Mouse (Mus musculus): ENCODE results near the gene Kctd5. TPM values are rescaled to one million over a fixed set of nuclear protein-coding genes. Genes with fewer than 3 reads are reported as not detected.

Kctd5 gene
- polyA plus RNA-seq, 2 experiments, result 57.8 to 60.2 TPM

DNA sequence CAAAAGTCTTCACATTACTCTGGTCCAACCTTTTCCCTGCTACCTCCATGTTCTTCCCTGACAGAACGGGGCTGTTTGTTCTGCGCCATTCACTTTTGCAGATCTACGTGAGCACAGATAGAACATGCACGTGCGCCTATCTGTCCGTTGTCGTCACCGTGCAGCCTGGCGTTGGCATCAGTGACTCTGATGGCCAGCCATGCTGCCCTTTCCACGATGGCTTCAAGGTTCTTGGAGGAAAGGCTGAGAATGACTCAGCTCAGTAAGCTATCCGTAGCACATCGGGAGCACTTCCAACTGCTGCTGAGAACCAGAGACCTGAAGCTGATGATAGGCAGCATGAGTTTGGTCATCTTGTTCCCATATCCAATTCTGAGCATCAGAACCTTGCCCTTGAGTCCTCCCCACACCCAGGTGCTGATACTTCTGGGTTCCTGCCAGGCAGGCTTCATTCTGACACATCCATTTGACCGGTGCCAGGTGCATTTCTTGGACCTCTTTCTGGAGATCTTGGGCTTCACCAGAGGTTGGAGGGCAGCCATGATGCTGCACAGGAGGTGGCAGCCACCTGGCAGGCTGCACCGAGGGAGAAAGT lies 69.1 kb downstream of the Kctd5 start:
- no peaks in the 10 kb centered on the region for H3K4me1 ChIP-seq (ENCODE audit: control insufficient read depth, insufficient read depth, low read length)
- H3K36me3 ChIP-seq (ENCODE audit: control insufficient read depth, insufficient read depth, low read length), result no peaks in the 10 kb centered on the region
- 92% methylated on average over 14 of the region's 14 CpGs for WGBS
- no peak overlapping the region for H3K27ac ChIP-seq (replicated peaks; ENCODE audit: low read depth, low read length)
- ATAC-seq (ENCODE audit: low FRiP score, low read depth) (no peak), DNase-seq (ENCODE audit: low spot score) (no peak)
- no peak for TF ChIP-seq POLR2A (IDR thresholded peaks at IDR 0.05; ENCODE audit: borderline replicate concordance, extremely low read depth, insufficient read depth, insufficient read length)
- no peak overlapping the region for H3K4me3 ChIP-seq (replicated peaks; ENCODE audit: low read length)
- no peak overlapping the region for H3K4me2 ChIP-seq (replicated peaks; ENCODE audit: low read depth, low read length, severe bottlenecking)
- H3K9ac ChIP-seq (ENCODE audit: low read depth, low read length, severe bottlenecking), result no peak overlapping the region
- no peaks in the 10 kb centered on the region for H3K9me3 ChIP-seq (ENCODE audit: control insufficient read depth, low read length)
- H3K27me3 ChIP-seq (ENCODE audit: control insufficient read depth, insufficient read depth, low read length), result no peaks in the 10 kb centered on the region

DNA sequence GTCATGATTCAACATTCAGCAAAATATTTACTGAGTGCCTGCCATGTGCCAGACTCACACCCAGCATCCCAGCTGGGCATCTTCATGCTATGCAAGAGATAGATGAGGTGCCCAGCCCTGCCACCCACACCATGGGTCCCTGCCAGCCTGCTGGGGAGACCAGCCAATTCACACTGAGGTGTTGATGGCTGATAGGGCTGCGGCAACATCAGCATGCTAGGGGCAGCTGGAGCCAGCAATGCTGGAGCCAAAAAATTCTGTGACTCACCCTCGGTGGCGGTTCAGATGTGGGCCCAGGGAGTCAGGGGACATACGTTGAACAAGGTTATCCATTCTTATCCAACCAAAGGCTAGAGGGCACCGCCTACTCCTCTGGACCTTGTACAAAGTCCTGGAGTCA lies 72.9 kb downstream of the Kctd5 start:
- Histone ChIP-seq H3K4me1 (ENCODE audit: control insufficient read depth, insufficient read depth, low read length) (no peaks in the 10 kb centered on the region), H3K36me3 (ENCODE audit: control insufficient read depth, insufficient read depth, low read length) (no peaks in the 10 kb centered on the region), H3K9me3 (ENCODE audit: control insufficient read depth, low read length) (no peaks in the 10 kb centered on the region), H3K9ac (ENCODE audit: low read depth, low read length, severe bottlenecking) (no peak overlapping the region), H3K27me3 (ENCODE audit: control insufficient read depth, insufficient read depth, low read length) (no peaks in the 10 kb centered on the region), H3K4me3 (replicated peaks; ENCODE audit: low read length) (no peak overlapping the region), H3K4me2 (replicated peaks; ENCODE audit: low read depth, low read length, severe bottlenecking) (no peak overlapping the region), H3K27ac (replicated peaks; ENCODE audit: low read depth, low read length) (no peak overlapping the region)
- no peak for ATAC-seq (ENCODE audit: low FRiP score, low read depth)
- WGBS, result 39% methylated on average over 5 of the region's 5 CpGs
- no peak for TF ChIP-seq POLR2A (IDR thresholded peaks at IDR 0.05; ENCODE audit: borderline replicate concordance, extremely low read depth, insufficient read depth, insufficient read length)
- no peak for DNase-seq (ENCODE audit: low spot score)

DNA sequence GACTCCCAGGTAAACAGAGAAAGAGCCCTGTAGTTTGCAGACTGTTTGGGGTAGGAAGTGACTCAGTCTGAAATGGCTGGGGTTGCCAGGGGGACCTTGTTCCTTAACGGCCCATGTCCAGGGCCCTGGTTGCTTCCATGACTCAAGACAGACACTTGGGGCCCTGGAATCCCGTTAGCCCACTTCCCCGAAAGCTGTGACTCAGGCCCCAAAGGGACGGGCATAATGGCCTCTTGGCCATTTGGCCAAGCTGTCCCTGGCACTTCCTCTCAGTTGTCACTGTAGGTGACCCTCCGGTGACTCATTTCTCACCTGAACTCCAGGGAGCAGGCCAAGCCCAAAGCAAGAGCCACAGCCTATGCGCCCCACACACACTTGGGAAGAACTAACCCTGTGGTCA lies 74.9 kb downstream of the Kctd5 start:
- Histone ChIP-seq H3K36me3 (ENCODE audit: control insufficient read depth, insufficient read depth, low read length) (no peaks in the 10 kb centered on the region), H3K27me3 (ENCODE audit: control insufficient read depth, insufficient read depth, low read length) (no peaks in the 10 kb centered on the region), H3K4me3 (replicated peaks; ENCODE audit: low read length) (no peak overlapping the region), H3K9ac (ENCODE audit: low read depth, low read length, severe bottlenecking) (no peak overlapping the region), H3K4me1 (ENCODE audit: control insufficient read depth, insufficient read depth, low read length) (no peaks in the 10 kb centered on the region), H3K4me2 (replicated peaks; ENCODE audit: low read depth, low read length, severe bottlenecking) (no peak overlapping the region), H3K9me3 (ENCODE audit: control insufficient read depth, low read length) (no peaks in the 10 kb centered on the region), H3K27ac (replicated peaks; ENCODE audit: low read depth, low read length) (no peak overlapping the region)
- TF ChIP-seq POLR2A (IDR thresholded peaks at IDR 0.05; ENCODE audit: borderline replicate concordance, extremely low read depth, insufficient read depth, insufficient read length), result no peak
- no peak for ATAC-seq (ENCODE audit: low FRiP score, low read depth)
- DNase-seq (ENCODE audit: low spot score), result no peak
- WGBS, result 55% methylated on average over 6 of the region's 6 CpGs

DNA sequence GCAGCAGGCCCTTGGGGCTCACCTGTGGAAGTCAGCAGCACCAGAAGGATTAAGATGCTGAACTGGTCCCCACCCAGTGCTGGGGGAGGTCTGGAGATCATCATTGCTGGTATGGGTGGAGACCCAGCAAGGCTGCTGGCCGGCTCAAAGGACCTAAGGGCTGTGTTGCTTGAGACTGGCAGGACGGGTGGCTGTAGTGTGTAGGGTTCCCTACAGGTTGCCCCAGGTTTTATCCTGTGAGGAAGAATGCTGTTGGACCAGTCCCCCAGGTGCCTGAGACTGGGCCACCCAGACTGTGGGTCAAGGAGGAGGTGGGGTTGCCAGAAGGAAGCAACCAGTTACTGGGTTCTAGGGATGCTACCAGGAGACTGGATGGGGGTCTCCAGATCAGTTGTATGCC lies 75.4 kb downstream of the Kctd5 start, which contains the start of gene Prss22:
Prss22 (minus strand) TSS at position 200 of the 400 bp plus-strand sequence.
- ATAC-seq (ENCODE audit: low FRiP score, low read depth) (no peak), DNase-seq (ENCODE audit: low spot score) (no peak)
- Histone ChIP-seq H3K9ac (ENCODE audit: low read depth, low read length, severe bottlenecking) (no peak within 1 kb of the TSS), H3K9me3 (ENCODE audit: control insufficient read depth, low read length) (no peaks in the 10 kb centered on the region), H3K4me3 (replicated peaks; ENCODE audit: low read length) (no peak within 1 kb of the TSS), H3K4me2 (replicated peaks; ENCODE audit: low read depth, low read length, severe bottlenecking) (no peak within 1 kb of the TSS), H3K27ac (replicated peaks; ENCODE audit: low read depth, low read length) (no peak within 1 kb of the TSS), H3K36me3 (ENCODE audit: control insufficient read depth, insufficient read depth, low read length) (no peaks in the 10 kb centered on the region), H3K4me1 (ENCODE audit: control insufficient read depth, insufficient read depth, low read length) (peaks cover 4% of the 10 kb centered on the region; the same call in 1 of the 2 replicates), H3K27me3 (ENCODE audit: control insufficient read depth, insufficient read depth, low read length) (no peaks in the 10 kb centered on the region)
- no peak for TF ChIP-seq POLR2A (IDR thresholded peaks at IDR 0.05; ENCODE audit: borderline replicate concordance, extremely low read depth, insufficient read depth, insufficient read length)
- WGBS, result 50% methylated on average over 2 of the region's 2 CpGs

Small RNAs within 50 kb of the gene (microRNA-seq; reads per million reads assigned to microRNA genes)
- not detected for gene Gm27700

Other genes with a start within 250 kb of the Kctd5 start
- gene Elob, start 244.3 kb downstream of the Kctd5 start, polyA plus RNA-seq (2012; rRNA removed), result 739 and 935 TPM in 2 replicates
- gene Elob, start 244.3 kb downstream of the Kctd5 start, polyA plus RNA-seq (2014; fragmentation: Nextera tagmentation; extraction: Ambion mirVana), result 1,204 and 1,221 TPM in 2 replicates
- gene Prss33, start 237.4 kb downstream of the Kctd5 start, polyA plus RNA-seq (2012; rRNA removed), result 0.12 and 0.14 TPM in 2 replicates
- gene Prss33, start 237.4 kb downstream of the Kctd5 start, polyA plus RNA-seq (2014; fragmentation: Nextera tagmentation; extraction: Ambion mirVana), result not detected in 2 replicates
- gene Prss32, start 229.6 kb downstream of the Kctd5 start, polyA plus RNA-seq (2012; rRNA removed), result 0.06 TPM in 1 of 2 replicates, not detected in the other
- gene Prss32, start 229.6 kb downstream of the Kctd5 start, polyA plus RNA-seq (2014; fragmentation: Nextera tagmentation; extraction: Ambion mirVana), result not detected in 2 replicates
- gene Prss41, start 229.3 kb downstream of the Kctd5 start, polyA plus RNA-seq (2012; rRNA removed), result 1.6 and 2.1 TPM in 2 replicates
- 0.28 and 0.78 TPM in 2 replicates for gene Prss41, start 229.3 kb downstream of the Kctd5 start, polyA plus RNA-seq (2014; fragmentation: Nextera tagmentation; extraction: Ambion mirVana)
- not detected in 2 replicates for gene Prss21, start 205.4 kb downstream of the Kctd5 start, polyA plus RNA-seq (2012; rRNA removed)
- not detected in 2 replicates for gene Prss21, start 205.4 kb downstream of the Kctd5 start, polyA plus RNA-seq (2014; fragmentation: Nextera tagmentation; extraction: Ambion mirVana)
- gene Dcpp1, start 192.6 kb downstream of the Kctd5 start, polyA plus RNA-seq (2012; rRNA removed), result not detected in 2 replicates
- gene Dcpp1, start 192.6 kb downstream of the Kctd5 start, polyA plus RNA-seq (2014; fragmentation: Nextera tagmentation; extraction: Ambion mirVana), result not detected in 2 replicates
- gene Dcpp2, start 192.6 kb downstream of the Kctd5 start, polyA plus RNA-seq (2012; rRNA removed), result not detected in 2 replicates
- gene Dcpp2, start 192.6 kb downstream of the Kctd5 start, polyA plus RNA-seq (2014; fragmentation: Nextera tagmentation; extraction: Ambion mirVana), result not detected in 2 replicates
- gene Dcpp3, start 156.0 kb downstream of the Kctd5 start, polyA plus RNA-seq (2012; rRNA removed), result not detected in 2 replicates
- not detected in 2 replicates for gene Dcpp3, start 156.0 kb downstream of the Kctd5 start, polyA plus RNA-seq (2014; fragmentation: Nextera tagmentation; extraction: Ambion mirVana)
- not detected in 2 replicates for gene Sbp, start 131.8 kb downstream of the Kctd5 start, polyA plus RNA-seq (2012; rRNA removed)
- not detected in 2 replicates for gene Sbp, start 131.8 kb downstream of the Kctd5 start, polyA plus RNA-seq (2014; fragmentation: Nextera tagmentation; extraction: Ambion mirVana)
- 0.24 TPM in 1 of 2 replicates, not detected in the other for gene Sbpl, start 118.2 kb downstream of the Kctd5 start, polyA plus RNA-seq (2012; rRNA removed)
- not detected in 2 replicates for gene Sbpl, start 118.2 kb downstream of the Kctd5 start, polyA plus RNA-seq (2014; fragmentation: Nextera tagmentation; extraction: Ambion mirVana)
- gene Prss30, start 92.9 kb downstream of the Kctd5 start, polyA plus RNA-seq (2012; rRNA removed), result 0.06 TPM in 1 of 2 replicates, not detected in the other
- not detected in 2 replicates for gene Prss30, start 92.9 kb downstream of the Kctd5 start, polyA plus RNA-seq (2014; fragmentation: Nextera tagmentation; extraction: Ambion mirVana)
- gene Prss22, start 75.4 kb downstream of the Kctd5 start, polyA plus RNA-seq (2012; rRNA removed), result 0.54 and 0.72 TPM in 2 replicates
- gene Prss22, start 75.4 kb downstream of the Kctd5 start, polyA plus RNA-seq (2014; fragmentation: Nextera tagmentation; extraction: Ambion mirVana), result 0.44 and 0.51 TPM in 2 replicates
- gene Prss27, start 35.3 kb downstream of the Kctd5 start, polyA plus RNA-seq (2012; rRNA removed), result 0.82 and 1.4 TPM in 2 replicates
- 1.5 TPM in 2 replicates for gene Prss27, start 35.3 kb downstream of the Kctd5 start, polyA plus RNA-seq (2014; fragmentation: Nextera tagmentation; extraction: Ambion mirVana)
- 18.7 and 21.6 TPM in 2 replicates for gene Pdpk1, start 77.4 kb upstream of the Kctd5 start, polyA plus RNA-seq (2012; rRNA removed)
- gene Pdpk1, start 77.4 kb upstream of the Kctd5 start, polyA plus RNA-seq (2014; fragmentation: Nextera tagmentation; extraction: Ambion mirVana), result 36.7 and 39.9 TPM in 2 replicates
- gene Amdhd2, start 90.3 kb upstream of the Kctd5 start, polyA plus RNA-seq (2012; rRNA removed), result 31.2 and 39.6 TPM in 2 replicates
- 27.4 and 32.6 TPM in 2 replicates for gene Amdhd2, start 90.3 kb upstream of the Kctd5 start, polyA plus RNA-seq (2014; fragmentation: Nextera tagmentation; extraction: Ambion mirVana)
- 487 and 720 TPM in 2 replicates for gene Atp6v0c, start 96.2 kb upstream of the Kctd5 start, polyA plus RNA-seq (2012; rRNA removed)
- gene Atp6v0c, start 96.2 kb upstream of the Kctd5 start, polyA plus RNA-seq (2014; fragmentation: Nextera tagmentation; extraction: Ambion mirVana), result 511 and 522 TPM in 2 replicates
- gene Tbc1d24, start 132.1 kb upstream of the Kctd5 start, polyA plus RNA-seq (2012; rRNA removed), result 31.9 and 52.5 TPM in 2 replicates
- gene Tbc1d24, start 132.1 kb upstream of the Kctd5 start, polyA plus RNA-seq (2014; fragmentation: Nextera tagmentation; extraction: Ambion mirVana), result 6.3 and 8.0 TPM in 2 replicates
- gene Ntn3, start 136.0 kb upstream of the Kctd5 start, polyA plus RNA-seq (2012; rRNA removed), result 32.6 and 42.5 TPM in 2 replicates
- gene Ntn3, start 136.0 kb upstream of the Kctd5 start, polyA plus RNA-seq (2014; fragmentation: Nextera tagmentation; extraction: Ambion mirVana), result 14.5 and 19.8 TPM in 2 replicates
- gene Tedc2, start 147.4 kb upstream of the Kctd5 start, polyA plus RNA-seq (2012; rRNA removed), result 35.4 and 39.2 TPM in 2 replicates
- gene Tedc2, start 147.4 kb upstream of the Kctd5 start, polyA plus RNA-seq (2014; fragmentation: Nextera tagmentation; extraction: Ambion mirVana), result 10.2 and 12.2 TPM in 2 replicates
- gene Ccnf, start 178.0 kb upstream of the Kctd5 start, polyA plus RNA-seq (2012; rRNA removed), result 35.4 and 36.6 TPM in 2 replicates
- gene Ccnf, start 178.0 kb upstream of the Kctd5 start, polyA plus RNA-seq (2014; fragmentation: Nextera tagmentation; extraction: Ambion mirVana), result 41.8 and 49.9 TPM in 2 replicates